Comparison of ENCODE assay signal across 22 mouse cellular contexts in genomic region chr4:95398301-95398700, GRCm38 (mm10).
"Had no signal": no experiment of that assay in that cellular context is flagged by ENCODE, and none has a peak within 500 bp of the region (broad histone marks: within the 10 kb centered on the region; RNA-seq: fewer than 3 reads in every experiment).

No protein-coding gene starts in this region.

- H3K9me3 ChIP-seq: heart, embryonic 13.5 days; heart, embryonic 15.5 days; hindbrain, embryonic 13.5 days; hindbrain, embryonic 15.5 days; kidney, embryonic 15.5 days; limb, embryonic 13.5 days; limb, embryonic 15.5 days; liver, embryonic 12.5 days had no signal

- DNase-seq: gastrocnemius, adult 2 months; gastrocnemius, postnatal 10 days; gastrocnemius, postnatal 25 days; heart, postnatal 4 days; kidney, adult 11 months; kidney, adult 2 months; kidney, adult 9 months; kidney, postnatal 14 days; kidney, postnatal 36 days; layer of hippocampus, adult 9-11 months; left cerebral cortex, postnatal 4 days had no signal

- H3K4me3 ChIP-seq: gastrocnemius, adult 2 months; heart, embryonic 13.5 days; heart, embryonic 15.5 days; hindbrain, embryonic 13.5 days; hindbrain, embryonic 15.5 days; kidney, embryonic 15.5 days; limb, embryonic 13.5 days; limb, embryonic 15.5 days; liver, embryonic 12.5 days had no signal

- H3K27ac ChIP-seq: gastrocnemius, adult 2 months; heart, embryonic 13.5 days; heart, embryonic 15.5 days; hindbrain, embryonic 13.5 days; hindbrain, embryonic 15.5 days; hindbrain, postnatal 0 days; kidney, embryonic 15.5 days; kidney, postnatal 0 days; limb, embryonic 13.5 days; limb, embryonic 15.5 days; liver, embryonic 12.5 days; liver, embryonic 14.5 days had no signal

- H3K36me3 ChIP-seq: heart, embryonic 13.5 days; heart, embryonic 15.5 days; hindbrain, embryonic 13.5 days; hindbrain, embryonic 15.5 days; kidney, embryonic 15.5 days; limb, embryonic 13.5 days; limb, embryonic 15.5 days; liver, embryonic 12.5 days had no signal

- H3K27me3 ChIP-seq: heart, embryonic 13.5 days; heart, embryonic 15.5 days; hindbrain, embryonic 13.5 days; hindbrain, embryonic 15.5 days; kidney, embryonic 15.5 days; limb, embryonic 13.5 days; limb, embryonic 15.5 days; liver, embryonic 12.5 days had no signal

- H3K9ac ChIP-seq: heart, embryonic 13.5 days; heart, embryonic 15.5 days; hindbrain, embryonic 13.5 days; hindbrain, embryonic 15.5 days; kidney, embryonic 15.5 days; limb, embryonic 13.5 days; limb, embryonic 15.5 days; liver, embryonic 12.5 days; liver, embryonic 14.5 days had no signal

- H3K4me1 ChIP-seq: hindbrain, embryonic 13.5 days; hindbrain, embryonic 15.5 days; kidney, embryonic 15.5 days; limb, embryonic 13.5 days; limb, embryonic 15.5 days; liver, embryonic 12.5 days had no signal
